Comparison of ENCODE assay signal across 13 mouse cellular contexts in the genomic region with DNA sequence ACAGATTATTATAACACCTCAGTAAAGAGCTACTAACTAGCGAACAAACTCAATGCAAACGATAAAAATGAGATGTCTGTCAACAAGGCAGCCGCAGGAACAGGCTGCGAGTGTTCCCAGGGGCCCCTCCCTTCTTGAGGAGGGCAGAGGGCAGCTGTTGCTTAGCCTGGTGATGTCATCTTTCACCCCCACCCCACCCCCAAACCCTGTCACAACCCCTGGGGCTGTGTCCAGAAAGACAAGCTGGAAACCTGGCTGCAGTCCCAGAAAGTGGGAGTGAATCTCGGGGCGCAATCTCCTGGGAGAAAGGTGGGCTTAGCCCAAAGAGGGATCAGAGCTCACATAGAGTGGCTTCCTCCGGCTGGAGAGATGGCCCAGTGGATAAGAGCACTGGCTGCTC. TPM values are rescaled to one million over a fixed set of nuclear protein-coding genes. Genes with fewer than 3 reads are reported as not detected.
A peak's percentile ranks its signal among the peaks of the same experiment; 100 is the strongest.
DNase-seq lines count a peak whose midpoint lies in the region; ATAC-seq and TF ChIP-seq lines count a peak whose summit lies in the region.
"Had no signal": no experiment of that assay in that cellular context is flagged by ENCODE, and none has a peak within 500 bp of the region (broad histone marks: within the 10 kb centered on the region; RNA-seq: fewer than 3 reads in every experiment).

No protein-coding gene starts in this region.

- H3K27me3 ChIP-seq in liver, postnatal 0 days (ENCODE audit: insufficient read depth, low read length) = no peaks in the 10 kb centered on the region
- no peaks in the 10 kb centered on the region for H3K27me3 ChIP-seq in liver, embryonic 11.5 days (replicated peaks; ENCODE audit: control insufficient read depth, insufficient read depth, low read length)
- no peaks in the 10 kb centered on the region for H3K27me3 ChIP-seq in stomach, embryonic 14.5 days (ENCODE audit: control insufficient read depth, insufficient read depth, low read length)
- H3K27me3 ChIP-seq: heart, embryonic 13.5 days had no signal

- no peak overlapping the region for H3K4me3 ChIP-seq in liver, postnatal 0 days (ENCODE audit: low read depth, low read length)
- no peak overlapping the region for H3K4me3 ChIP-seq in liver, embryonic 11.5 days (ENCODE audit: low read depth, low read length)
- H3K4me3 ChIP-seq in stomach, embryonic 14.5 days (ENCODE audit: low read depth, low read length) = no peak overlapping the region
- H3K4me3 ChIP-seq: heart, embryonic 13.5 days; left cerebral cortex, adult 2 months had no signal

- 43% methylated on average over 7 of the region's 7 CpGs for WGBS in liver, postnatal 0 days (ENCODE audit: insufficient replicate concordance)
- 53% methylated on average over 7 of the region's 7 CpGs for WGBS in liver, embryonic 11.5 days
- 28% methylated on average over 7 of the region's 7 CpGs for WGBS in stomach, embryonic 14.5 days

- no peak for TF ChIP-seq CTCF in liver, postnatal 0 days (IDR thresholded peaks at IDR 0.05; ENCODE audit: low read depth)

- no peaks in the 10 kb centered on the region for H3K4me1 ChIP-seq in liver, postnatal 0 days (ENCODE audit: insufficient read depth)
- H3K4me1 ChIP-seq in liver, embryonic 11.5 days (replicated peaks; ENCODE audit: control insufficient read depth, insufficient read depth, low read length) = no peaks in the 10 kb centered on the region
- peaks cover 3% of the 10 kb centered on the region for H3K4me1 ChIP-seq in stomach, embryonic 14.5 days (ENCODE audit: control insufficient read depth, insufficient read depth, low read length)

- no peak overlapping the region for H3K4me2 ChIP-seq in liver, postnatal 0 days (ENCODE audit: low read depth, low read length)
- H3K4me2 ChIP-seq in liver, embryonic 11.5 days = no peak overlapping the region
- no peak overlapping the region for H3K4me2 ChIP-seq in stomach, embryonic 14.5 days (replicated peaks; ENCODE audit: low read depth, low read length)
- H3K4me2 ChIP-seq: heart, embryonic 13.5 days had no signal

- peak; percentile 19; the same call in 1 of the 2 replicates for ATAC-seq in liver, postnatal 0 days
- no peak for ATAC-seq in liver, embryonic 11.5 days (replicated peaks; ENCODE audit: low FRiP score)
- 0 out of 2 replicates have a peak, but pooled peaks have one; percentile 40 for ATAC-seq in stomach, embryonic 14.5 days (ENCODE audit: insufficient number of reproducible peaks, insufficient read depth, low FRiP score, low read depth)

- intact Hi-C loops in heart, postnatal 36 days (cut with DNase I) = no loop called here

- H3K9ac ChIP-seq in liver, postnatal 0 days (replicated peaks) = no peak overlapping the region
- H3K9ac ChIP-seq in liver, embryonic 11.5 days (ENCODE audit: low read depth, low read length) = no peak overlapping the region
- no peak overlapping the region for H3K9ac ChIP-seq in stomach, embryonic 14.5 days (replicated peaks; ENCODE audit: low read depth, low read length)
- H3K9ac ChIP-seq: heart, embryonic 13.5 days had no signal

- no peak for TF ChIP-seq EP300 in liver, postnatal 0 days (IDR thresholded peaks at IDR 0.05; ENCODE audit: low read depth)

- H3K9me3 ChIP-seq in liver, postnatal 0 days (ENCODE audit: low read length) = no peaks in the 10 kb centered on the region
- no peaks in the 10 kb centered on the region for H3K9me3 ChIP-seq in liver, embryonic 11.5 days (ENCODE audit: control insufficient read depth, low read length)
- no peaks in the 10 kb centered on the region for H3K9me3 ChIP-seq in stomach, embryonic 14.5 days (ENCODE audit: control insufficient read depth, low read depth, low read length)
- H3K9me3 ChIP-seq: heart, embryonic 13.5 days had no signal

- peak; percentile 36 to 40 for DNase-seq in cerebellum, postnatal 10 days
- DNase-seq in cerebellum, adult 9-11 months = no peak
- no peak for DNase-seq in liver, postnatal 0 days
- no peak for DNase-seq in liver, embryonic 11.5 days (ENCODE audit: low spot score)
- peak; percentile 31 to 32 for DNase-seq in heart, postnatal 36 days
- no peak for DNase-seq in ovary, postnatal 10 days (ENCODE audit: low spot score)
- DNase-seq in spleen, adult 18-20 months = no peak
- DNase-seq: kidney, postnatal 14 days had no signal

- no peak overlapping the region for H3K27ac ChIP-seq in liver, postnatal 0 days (ENCODE audit: low read depth)
- no peak overlapping the region for H3K27ac ChIP-seq in liver, embryonic 11.5 days (ENCODE audit: low read depth, low read length)
- no peak overlapping the region for H3K27ac ChIP-seq in stomach, embryonic 14.5 days (ENCODE audit: low read length)
- H3K27ac ChIP-seq: heart, embryonic 13.5 days; left cerebral cortex, adult 2 months had no signal

- H3K36me3 ChIP-seq in liver, postnatal 0 days (replicated peaks; ENCODE audit: insufficient read depth, low read length) = no peaks in the 10 kb centered on the region
- no peaks in the 10 kb centered on the region for H3K36me3 ChIP-seq in liver, embryonic 11.5 days (ENCODE audit: control insufficient read depth, insufficient read depth, low read length)
- H3K36me3 ChIP-seq in stomach, embryonic 14.5 days (ENCODE audit: control insufficient read depth, insufficient read depth, low read length) = no peaks in the 10 kb centered on the region

RNA-seq across cellular contexts. Expression of a gene that starts 1.2 kb away (rescaled TPM):
- polyA plus RNA-seq in liver, postnatal 0 days (2015; fragmentation: Nextera tagmentation; extraction: Ambion mirVana) = not detected in 2 replicates
- polyA plus RNA-seq in liver, embryonic 11.5 days (2014; fragmentation: Nextera tagmentation; extraction: Ambion mirVana) = not detected in 2 replicates
- total RNA-seq in heart, postnatal 36 days (2021) = not detected
- polyA plus RNA-seq in stomach, embryonic 14.5 days (2014; fragmentation: Nextera tagmentation; extraction: Ambion mirVana) = not detected in 2 replicates
- total RNA-seq: common myeloid progenitor, adult 5-6 weeks; left cerebral cortex, adult 2 months had no signal
- polyA plus RNA-seq: heart, embryonic 13.5 days; liver, embryonic 16.5 days had no signal

RNA-seq across cellular contexts. Expression of a gene that starts 21.3 kb away (rescaled TPM):
- polyA plus RNA-seq in liver, postnatal 0 days (2015; fragmentation: Nextera tagmentation; extraction: Ambion mirVana) = 231 and 250 TPM in 2 replicates
- polyA plus RNA-seq in liver, embryonic 11.5 days (2014; fragmentation: Nextera tagmentation; extraction: Ambion mirVana) = 1,759 and 1,828 TPM in 2 replicates
- 100 to 1,000 TPM; 136 to 209 TPM for total RNA-seq in heart, postnatal 36 days (2021)
- polyA plus RNA-seq in stomach, embryonic 14.5 days (2014; fragmentation: Nextera tagmentation; extraction: Ambion mirVana) = 825 and 887 TPM in 2 replicates

RNA-seq across cellular contexts. Expression of a gene that starts 56.6 kb away (rescaled TPM):
- 6.4 and 7.0 TPM in 2 replicates for polyA plus RNA-seq in liver, postnatal 0 days (2015; fragmentation: Nextera tagmentation; extraction: Ambion mirVana)
- 17.7 and 18.2 TPM in 2 replicates for polyA plus RNA-seq in liver, embryonic 11.5 days (2014; fragmentation: Nextera tagmentation; extraction: Ambion mirVana)
- total RNA-seq in heart, postnatal 36 days (2021) = 10 to 100 TPM; 28.2 to 32.0 TPM
- 25.1 and 27.6 TPM in 2 replicates for polyA plus RNA-seq in stomach, embryonic 14.5 days (2014; fragmentation: Nextera tagmentation; extraction: Ambion mirVana)

Comparison
In these comparisons a context has a peak if more than half of its experiments do, and no peak if none do; other contexts are left out.
1. DNase-seq: peak in cerebellum, postnatal 10 days (2 of 2) and heart, postnatal 36 days (2 of 2); none in cerebellum, adult 9-11 months (single experiment), liver, postnatal 0 days (single experiment), liver, embryonic 11.5 days (single experiment), ovary, postnatal 10 days (single experiment) and spleen, adult 18-20 months (0 of 2).